Mouse (Mus musculus): ENCODE results near the gene Eif6. TPM values are rescaled to one million over a fixed set of nuclear protein-coding genes. Genes with fewer than 3 reads are reported as not detected.

Eif6 gene
- polyA plus RNA-seq, 1 experiment from 2014 or later, result 107 TPM

DNA sequence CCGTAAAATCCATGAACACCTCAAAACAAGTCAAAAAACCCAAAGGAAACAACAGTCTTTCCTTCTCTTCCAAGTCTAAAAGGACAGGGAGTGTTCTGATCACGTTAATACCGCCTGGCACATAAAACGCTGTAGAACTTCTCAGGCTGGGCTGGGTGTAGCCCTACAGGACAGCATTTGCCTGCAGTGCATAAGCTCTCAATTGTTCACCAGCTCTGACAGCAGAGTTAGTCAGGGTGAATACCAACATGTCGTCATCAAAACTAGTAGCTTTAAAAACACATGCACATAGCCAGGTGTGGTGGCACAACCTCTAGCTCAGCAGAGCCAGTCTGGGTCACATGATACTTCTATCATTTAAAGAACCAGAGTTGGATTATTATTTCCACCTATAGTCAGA, 5.9 kb downstream of the Eif6 start:
- no peak for ATAC-seq (replicated peaks; ENCODE audit: insufficient number of reproducible peaks, insufficient read depth, low FRiP score, low read depth)
- no peaks in the 10 kb centered on the region for H3K9me3 ChIP-seq (replicated peaks)
- peaks cover 33% of the 10 kb centered on the region for H3K36me3 ChIP-seq
- H3K4me1 ChIP-seq (replicated peaks), result peaks cover 21% of the 10 kb centered on the region
- no peak overlapping the region for H3K4me2 ChIP-seq
- no peak overlapping the region for H3K9ac ChIP-seq
- H3K27me3 ChIP-seq, result no peaks in the 10 kb centered on the region
- H3K27ac ChIP-seq, result no peak overlapping the region
- 89% methylated on average over 5 of the region's 5 CpGs for WGBS
- no peak overlapping the region for H3K4me3 ChIP-seq

DNA sequence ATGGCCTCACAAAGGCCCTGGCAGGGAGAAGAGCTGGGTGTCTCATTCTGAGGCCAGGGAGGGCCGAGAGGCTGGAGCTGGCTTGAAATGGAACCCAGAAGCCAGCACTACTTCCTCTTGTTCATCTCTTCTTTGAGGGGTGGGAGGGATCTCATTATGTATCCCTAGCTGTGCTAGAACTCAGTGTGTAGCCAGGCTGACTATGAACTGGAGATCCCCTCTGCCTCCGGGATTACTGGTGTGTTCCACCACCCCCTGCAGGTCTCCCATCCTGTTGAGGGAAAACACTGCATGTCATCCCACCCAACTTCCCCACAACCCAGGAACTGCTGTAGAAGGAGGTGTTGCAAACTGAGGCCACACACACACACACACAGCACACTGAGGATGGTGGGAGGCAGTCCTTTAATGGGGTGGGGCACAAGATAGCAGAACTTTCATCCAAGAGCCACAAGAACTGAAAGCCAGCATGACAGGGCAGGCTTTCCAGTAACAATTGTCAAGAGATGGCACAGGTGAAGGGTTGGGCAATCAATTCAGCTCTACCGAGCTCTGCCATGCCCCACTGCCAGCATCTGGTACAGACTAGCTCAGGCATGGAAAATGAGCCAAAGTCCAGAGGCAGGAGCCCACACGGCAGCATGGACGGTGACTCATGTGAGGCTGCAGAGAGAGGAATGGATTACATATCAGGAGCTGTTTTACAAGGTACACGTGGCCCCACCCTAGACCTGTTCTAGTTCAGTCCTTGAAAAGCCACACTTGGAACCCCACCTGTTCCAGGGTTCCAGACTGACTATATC, 7.1 kb downstream of the Eif6 start:
- no peak for ATAC-seq (replicated peaks; ENCODE audit: insufficient number of reproducible peaks, insufficient read depth, low FRiP score, low read depth)
- Histone ChIP-seq H3K4me2 (peak overlapping the region; percentile 84), H3K27ac (peak overlapping the region; percentile 86), H3K4me3 (peak overlapping the region; percentile 90), H3K9me3 (replicated peaks) (no peaks in the 10 kb centered on the region), H3K27me3 (no peaks in the 10 kb centered on the region), H3K36me3 (peaks cover 33% of the 10 kb centered on the region), H3K4me1 (replicated peaks) (peaks cover 14% of the 10 kb centered on the region), H3K9ac (peak overlapping the region; percentile 87)
- WGBS, result 57% methylated on average over 6 of the region's 6 CpGs

DNA sequence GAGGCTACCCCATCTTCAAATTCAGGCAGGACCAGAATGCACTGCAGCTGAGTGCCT, 7.5 kb downstream of the Eif6 start, which contains the start of gene BC029722:
BC029722 (minus strand) TSS at position 35 of the 57 bp plus-strand sequence.
- Histone ChIP-seq H3K27me3 (no peaks in the 10 kb centered on the region), H3K4me2 (peak within 1 kb of the TSS; percentile 84), H3K4me1 (replicated peaks) (peaks cover 14% of the 10 kb centered on the region), H3K36me3 (peaks cover 33% of the 10 kb centered on the region), H3K9ac (peak within 1 kb of the TSS; percentile 87), H3K4me3 (peak within 1 kb of the TSS; percentile 90), H3K9me3 (replicated peaks) (no peaks in the 10 kb centered on the region), H3K27ac (peak within 1 kb of the TSS; percentile 86)
- no peak for ATAC-seq (replicated peaks; ENCODE audit: insufficient number of reproducible peaks, insufficient read depth, low FRiP score, low read depth)

DNA sequence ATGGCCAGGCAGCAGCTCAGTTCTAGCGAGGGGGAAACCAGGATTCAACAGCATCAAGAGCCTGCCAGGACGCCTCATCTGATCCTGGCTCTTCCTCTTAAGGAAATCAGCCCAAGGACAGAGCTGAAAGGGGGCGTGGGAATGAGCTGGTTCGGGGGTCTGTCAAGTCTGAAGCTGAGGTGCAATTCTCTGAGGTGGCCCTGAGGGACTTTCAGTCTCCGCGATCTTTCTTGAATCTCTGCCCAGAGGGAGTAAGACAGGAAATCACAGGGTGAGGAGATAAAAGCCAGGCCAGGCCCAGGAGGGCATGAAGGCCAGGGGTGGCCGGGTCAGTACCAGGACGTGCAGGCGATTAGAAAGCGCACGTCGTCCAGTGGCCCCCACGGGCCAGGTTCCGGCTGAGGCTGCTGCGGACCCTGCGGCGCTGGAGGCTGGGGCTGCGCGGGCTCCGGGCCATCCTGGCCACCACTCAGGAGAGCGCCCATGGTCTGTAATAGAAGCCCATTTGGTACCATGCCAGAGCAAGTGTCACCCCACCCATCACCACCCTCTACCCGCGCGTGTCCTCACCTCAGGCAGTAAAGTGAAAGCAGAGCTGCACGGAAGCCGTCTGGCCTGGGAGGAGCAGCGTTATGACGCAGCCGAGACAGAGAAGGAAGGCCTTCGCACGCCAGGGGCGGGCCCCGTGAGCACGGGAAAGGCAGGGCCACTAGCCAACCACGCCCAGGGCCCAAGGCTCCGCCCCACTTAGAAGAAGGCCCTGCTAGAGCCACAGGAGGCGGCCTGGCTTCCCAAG, 7.9 kb downstream of the Eif6 start:
- no peaks in the 10 kb centered on the region for H3K9me3 ChIP-seq (replicated peaks)
- peak overlapping the region; percentile 87 for H3K9ac ChIP-seq
- H3K4me3 ChIP-seq, result peak overlapping the region; percentile 90
- peak overlapping the region; percentile 86 for H3K27ac ChIP-seq
- no peaks in the 10 kb centered on the region for H3K27me3 ChIP-seq
- peaks cover 31% of the 10 kb centered on the region for H3K36me3 ChIP-seq
- H3K4me1 ChIP-seq (replicated peaks), result peaks cover 14% of the 10 kb centered on the region
- peak; percentile 95 for ATAC-seq (replicated peaks; ENCODE audit: insufficient number of reproducible peaks, insufficient read depth, low FRiP score, low read depth)
- under 1% methylated on average over 37 of the region's 37 CpGs for WGBS
- peak overlapping the region; percentile 84 for H3K4me2 ChIP-seq

DNA sequence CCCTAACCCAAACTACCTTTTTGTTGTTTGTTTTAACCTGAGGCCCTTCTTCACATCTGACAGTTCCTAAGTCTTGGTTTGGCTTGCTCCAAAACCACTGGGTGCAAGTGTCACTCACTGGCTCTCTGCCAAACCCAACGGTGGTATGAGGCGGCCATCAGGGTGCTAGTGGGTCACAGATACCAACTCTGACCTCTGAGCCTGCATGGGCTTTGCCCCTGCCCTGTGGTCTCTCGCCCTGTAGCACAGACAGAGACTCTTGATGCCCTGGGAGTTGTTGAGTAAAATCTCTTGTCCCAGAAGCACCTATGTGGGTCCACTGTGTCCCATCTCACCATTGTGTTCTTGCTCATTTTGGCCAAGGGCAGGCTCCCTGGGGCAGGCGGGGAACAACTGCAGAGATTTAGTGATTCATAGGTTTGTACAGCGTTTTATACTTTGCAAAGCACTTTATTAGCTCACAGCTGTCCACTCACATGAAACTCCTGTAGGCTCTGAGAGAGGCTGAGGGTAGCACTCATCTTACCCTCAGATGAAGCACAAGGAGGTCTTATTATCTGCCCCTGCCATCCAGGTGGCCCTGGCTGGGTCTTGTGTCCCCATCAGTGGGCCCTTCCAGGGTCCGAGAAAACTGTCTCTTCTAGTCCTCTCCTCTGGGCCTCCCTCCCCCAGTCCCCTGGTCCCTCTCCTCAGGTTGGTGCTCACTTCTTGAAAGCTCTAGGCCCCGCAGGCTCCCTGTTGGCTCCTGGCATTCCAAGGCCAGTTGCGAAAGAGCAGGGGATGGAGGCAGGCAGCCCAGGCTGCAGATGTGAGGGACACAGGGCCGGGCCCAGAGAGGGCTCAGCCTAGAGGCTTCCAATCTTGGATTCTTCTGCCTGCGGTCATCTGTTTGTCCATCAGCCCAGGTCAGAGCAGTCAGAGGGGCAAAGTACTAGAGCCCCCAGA, 9.2 kb downstream of the Eif6 start:
- ATAC-seq (replicated peaks; ENCODE audit: insufficient number of reproducible peaks, insufficient read depth, low FRiP score, low read depth), result no peak
- peak overlapping the region; percentile 90 for H3K4me3 ChIP-seq

DNA sequence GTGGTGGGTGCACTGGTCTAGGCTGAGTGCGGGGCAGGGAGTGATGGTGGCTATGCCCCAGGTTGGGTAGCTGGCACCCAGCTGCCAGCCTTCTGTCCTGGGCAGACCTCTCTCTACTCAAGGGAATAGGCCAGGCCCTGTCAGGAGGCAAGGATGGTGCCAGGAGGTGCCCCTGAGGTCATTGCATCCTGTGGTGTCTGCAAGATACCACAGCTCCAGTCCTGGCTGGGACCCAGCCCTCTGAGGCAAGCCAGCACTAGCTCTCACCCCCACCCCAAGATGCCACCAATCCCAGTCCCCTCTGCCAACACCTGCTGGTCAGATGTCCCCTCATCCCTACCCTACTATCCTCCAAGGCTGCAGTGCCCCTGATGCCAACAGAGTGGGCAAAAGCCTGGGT, 10.5 kb downstream of the Eif6 start:
- no peak overlapping the region for H3K9ac ChIP-seq
- ATAC-seq (replicated peaks; ENCODE audit: insufficient number of reproducible peaks, insufficient read depth, low FRiP score, low read depth), result no peak
- no peaks in the 10 kb centered on the region for H3K27me3 ChIP-seq
- H3K36me3 ChIP-seq, result peaks cover 8% of the 10 kb centered on the region; the same call in 1 of the 2 replicates
- H3K9me3 ChIP-seq (replicated peaks), result no peaks in the 10 kb centered on the region
- 94% methylated on average over 1 of the region's 1 CpGs for WGBS
- no peak overlapping the region for H3K27ac ChIP-seq
- peaks cover 14% of the 10 kb centered on the region for H3K4me1 ChIP-seq (replicated peaks)
- H3K4me3 ChIP-seq, result no peak overlapping the region
- no peak overlapping the region for H3K4me2 ChIP-seq

More for the DNA sequence above, 9.2 kb downstream of the Eif6 start:
- H3K36me3 ChIP-seq, result peaks cover 19% of the 10 kb centered on the region
- no peaks in the 10 kb centered on the region for H3K9me3 ChIP-seq (replicated peaks)
- peak overlapping the region; percentile 84 for H3K4me2 ChIP-seq
- H3K9ac ChIP-seq, result no peak overlapping the region
- H3K27ac ChIP-seq, result no peak overlapping the region
- H3K4me1 ChIP-seq (replicated peaks), result peaks cover 14% of the 10 kb centered on the region
- no peaks in the 10 kb centered on the region for H3K27me3 ChIP-seq
- WGBS, result 76% methylated on average over 10 of the region's 10 CpGs

DNA sequence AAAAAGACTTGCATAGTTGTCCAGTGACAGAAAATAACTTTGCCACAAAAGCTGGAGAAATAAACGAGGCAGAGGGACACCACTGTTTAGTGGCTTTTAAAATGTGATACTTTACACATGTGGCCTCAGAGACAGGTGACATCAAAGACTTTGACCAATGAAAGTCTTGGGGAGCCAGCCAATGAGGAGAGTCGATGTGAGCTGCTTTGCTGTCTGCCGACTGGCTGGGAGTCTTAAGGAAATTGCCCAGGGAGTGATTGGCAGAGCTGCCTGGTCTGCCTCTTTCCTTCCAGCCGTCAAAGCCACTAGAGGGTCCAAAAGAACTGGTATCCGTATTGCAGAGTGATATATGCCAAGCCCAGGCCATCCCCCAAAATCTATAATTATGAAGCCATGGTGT, 11.9 kb downstream of the Eif6 start:
- no peak for ATAC-seq (replicated peaks; ENCODE audit: insufficient number of reproducible peaks, insufficient read depth, low FRiP score, low read depth)
- 25% methylated on average over 5 of the region's 5 CpGs for WGBS

DNA sequence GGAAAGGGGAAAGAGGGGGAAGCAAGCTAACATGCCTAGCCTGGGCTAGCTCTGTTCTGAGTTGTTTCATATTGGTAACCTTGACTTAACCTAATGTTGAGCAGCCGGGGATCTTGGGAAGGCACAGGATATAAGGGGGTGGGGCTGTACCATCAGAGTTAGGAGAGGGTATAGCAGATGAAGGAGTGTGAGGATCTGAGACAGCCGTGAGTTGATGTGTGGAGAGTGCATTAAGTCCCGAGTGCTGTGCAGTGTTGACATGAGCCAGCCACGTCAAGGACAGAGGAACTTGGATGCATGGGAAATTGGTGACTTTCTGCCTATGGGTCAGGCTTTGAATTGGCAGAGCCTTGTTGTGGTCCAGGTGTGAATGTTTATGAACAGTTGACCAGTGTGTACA, 14.1 kb downstream of the Eif6 start:
- Histone ChIP-seq H3K27me3 (no peaks in the 10 kb centered on the region), H3K9ac (no peak overlapping the region), H3K4me3 (no peak overlapping the region), H3K9me3 (replicated peaks) (no peaks in the 10 kb centered on the region), H3K4me2 (no peak overlapping the region), H3K4me1 (replicated peaks) (no peaks in the 10 kb centered on the region), H3K27ac (no peak overlapping the region), H3K36me3 (no peaks in the 10 kb centered on the region)
- WGBS, result 69% methylated on average over 4 of the region's 4 CpGs
- ATAC-seq (replicated peaks; ENCODE audit: insufficient number of reproducible peaks, insufficient read depth, low FRiP score, low read depth), result no peak

More for the DNA sequence above, 11.9 kb downstream of the Eif6 start:
- Histone ChIP-seq H3K9ac (no peak overlapping the region), H3K27ac (no peak overlapping the region), H3K4me2 (no peak overlapping the region), H3K4me3 (no peak overlapping the region), H3K27me3 (no peaks in the 10 kb centered on the region), H3K36me3 (no peaks in the 10 kb centered on the region), H3K9me3 (replicated peaks) (no peaks in the 10 kb centered on the region), H3K4me1 (replicated peaks) (peaks cover 14% of the 10 kb centered on the region)

DNA sequence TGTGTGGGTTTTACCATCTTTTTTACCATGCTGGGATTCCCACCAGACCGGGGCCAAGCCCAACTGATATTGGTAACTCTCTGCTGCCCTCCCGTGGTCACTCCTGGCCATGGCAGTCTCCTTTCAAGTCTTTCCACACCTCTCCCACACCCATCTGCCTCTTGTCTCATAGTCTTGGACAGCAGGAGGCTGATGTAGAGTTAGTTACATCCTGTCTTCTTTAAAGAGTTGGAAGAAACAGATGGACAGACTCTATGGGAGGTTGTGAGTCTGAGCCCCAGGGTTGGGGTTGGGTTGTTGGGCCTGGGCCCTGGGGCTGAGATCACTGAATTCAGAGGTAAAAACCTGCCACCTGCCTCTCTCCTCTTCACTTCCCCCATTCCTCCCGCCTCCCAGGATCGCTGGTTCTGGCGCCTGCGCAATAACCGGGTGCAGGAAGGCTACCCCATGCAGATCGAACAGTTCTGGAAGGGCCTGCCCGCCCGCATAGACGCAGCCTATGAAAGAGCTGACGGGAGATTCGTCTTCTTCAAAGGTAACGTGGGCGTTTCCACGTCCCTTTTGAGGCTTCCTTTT, 14.8 kb downstream of the Eif6 start:
- no peak for ATAC-seq (replicated peaks; ENCODE audit: insufficient number of reproducible peaks, insufficient read depth, low FRiP score, low read depth)
- H3K4me1 ChIP-seq (replicated peaks), result no peaks in the 10 kb centered on the region
- WGBS, result 40% methylated on average over 16 of the region's 16 CpGs
- H3K27ac ChIP-seq, result no peak overlapping the region
- H3K4me3 ChIP-seq, result no peak overlapping the region
- H3K27me3 ChIP-seq, result peaks cover 2% of the 10 kb centered on the region; the same call in 1 of the 2 replicates
- no peaks in the 10 kb centered on the region for H3K9me3 ChIP-seq (replicated peaks)
- no peak overlapping the region for H3K9ac ChIP-seq
- H3K36me3 ChIP-seq, result no peaks in the 10 kb centered on the region
- H3K4me2 ChIP-seq, result no peak overlapping the region

DNA sequence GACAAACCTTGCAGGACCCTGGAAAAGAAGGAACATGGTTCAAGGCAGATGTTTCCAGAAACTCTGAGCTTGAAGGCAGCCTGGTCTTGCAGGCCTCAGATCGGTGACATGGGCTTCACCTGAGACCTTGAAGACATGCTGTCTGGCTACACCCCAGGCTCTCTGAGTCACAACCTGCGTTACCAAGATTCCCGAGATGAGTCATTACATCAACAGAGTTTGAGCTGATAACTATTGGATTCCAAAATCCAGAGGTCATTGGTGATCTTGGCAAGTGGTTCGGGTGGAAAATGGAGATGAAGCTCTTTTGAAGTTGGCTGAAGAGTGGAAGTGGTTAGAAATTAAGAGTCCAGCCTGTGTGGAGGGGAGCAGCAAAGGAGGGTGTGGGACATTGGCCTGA, 17.1 kb downstream of the Eif6 start:
- Histone ChIP-seq H3K4me1 (replicated peaks) (peaks cover 5% of the 10 kb centered on the region), H3K27me3 (peaks cover 2% of the 10 kb centered on the region; the same call in 1 of the 2 replicates), H3K4me3 (no peak overlapping the region), H3K27ac (no peak overlapping the region), H3K9ac (no peak overlapping the region), H3K4me2 (no peak overlapping the region), H3K36me3 (no peaks in the 10 kb centered on the region), H3K9me3 (replicated peaks) (no peaks in the 10 kb centered on the region)
- 63% methylated on average over 4 of the region's 4 CpGs for WGBS
- ATAC-seq (replicated peaks; ENCODE audit: insufficient number of reproducible peaks, insufficient read depth, low FRiP score, low read depth), result no peak

DNA sequence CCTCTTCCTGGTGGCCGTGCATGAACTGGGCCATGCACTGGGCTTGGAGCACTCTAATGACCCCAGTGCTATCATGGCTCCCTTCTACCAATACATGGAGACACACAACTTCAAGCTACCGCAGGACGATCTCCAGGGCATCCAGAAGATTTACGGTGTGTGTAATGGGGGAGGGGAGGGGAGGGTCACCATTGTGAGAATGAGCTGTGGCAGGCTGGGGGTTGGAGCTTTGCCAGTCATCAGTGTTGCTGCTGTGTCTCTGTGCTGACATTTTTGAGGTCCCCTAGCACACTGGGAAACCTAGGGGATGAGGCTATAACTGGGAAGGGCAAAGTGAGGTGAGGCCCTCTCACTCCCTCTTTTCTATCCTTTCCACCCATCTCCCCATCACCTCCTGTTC, 19.3 kb downstream of the Eif6 start:
- Histone ChIP-seq H3K9me3 (replicated peaks) (no peaks in the 10 kb centered on the region), H3K27ac (no peak overlapping the region), H3K4me3 (no peak overlapping the region), H3K36me3 (no peaks in the 10 kb centered on the region), H3K9ac (no peak overlapping the region), H3K27me3 (peaks cover 2% of the 10 kb centered on the region; the same call in 1 of the 2 replicates), H3K4me1 (replicated peaks) (peaks cover 5% of the 10 kb centered on the region), H3K4me2 (no peak overlapping the region)
- WGBS, result 84% methylated on average over 4 of the region's 4 CpGs
- ATAC-seq (replicated peaks; ENCODE audit: insufficient number of reproducible peaks, insufficient read depth, low FRiP score, low read depth), result no peak

Measured in heart, embryonic 15.5 days (tissue).